Mouse (Mus musculus) gastrocnemius, adult 8-10 months (tissue): ENCODE measurements around the gene Tbr1. TPM values are rescaled to one million over a fixed set of nuclear protein-coding genes. Genes with fewer than 3 reads are reported as not detected.

Source experiments
- DNase-seq, 2 experiments: peaks; one replicate each; pipeline ENCODE4 v3.0.0; 2022; ENCODE audit warnings: low spot score in 2 of 2
- microRNA-seq: library from miRNA; unstranded; fragments of <30 nt; microRNA quantifications from one replicate; pipeline ENCODE4 v1.2.0, GENCODE M21; 2022
- total RNA-seq, 4 experiments: library from RNA; stranded (reverse); gene quantifications; 2 replicates each; pipeline ENCODE4 v1.2.4; 2022

The Tbr1 gene
- total RNA-seq, 4 experiments from 2014 or later = not detected

- DNase-seq = no peak
Measured at GRCm38 (mm10) chr2:61811507-61812421, 9.0 kb downstream of the Tbr1 start.

- DNase-seq = no peak
Measured at GRCm38 (mm10) chr2:61812536-61812935, 9.8 kb downstream of the Tbr1 start.

GRCm38 (mm10) chr2:61813106-61813505 lies 10.4 kb downstream of the Tbr1 start:
- DNase-seq = no peak

GRCm38 (mm10) chr2:61813521-61813920 lies 10.8 kb downstream of the Tbr1 start:
- DNase-seq = no peak

GRCm38 (mm10) chr2:61814548-61815473 lies 12.1 kb downstream of the Tbr1 start:
- no peak for DNase-seq

- no peak for DNase-seq
Measured at GRCm38 (mm10) chr2:61815583-61816313, 13.0 kb downstream of the Tbr1 start.

GRCm38 (mm10) chr2:61818197-61818596 lies 15.5 kb downstream of the Tbr1 start:
- no peak for DNase-seq

GRCm38 (mm10) chr2:61820203-61820602 lies 17.5 kb downstream of the Tbr1 start:
- DNase-seq = no peak

- DNase-seq = no peak
Measured at GRCm38 (mm10) chr2:61823426-61824140, 20.9 kb downstream of the Tbr1 start.

GRCm38 (mm10) chr2:61837243-61837806 lies 34.6 kb downstream of the Tbr1 start:
- no peak for DNase-seq

Small RNA genes within 50 kb of the gene (microRNA-seq; reads per million reads assigned to microRNA genes)
- gene Gm22403 = not detected

Other genes with a start within 250 kb of the Tbr1 start
- gene Tank, start 224.3 kb upstream of the Tbr1 start, total RNA-seq = 10 to 100 TPM; 14.3 to 20.7 (median 17.4) TPM
- gene Psmd14, start 91.2 kb upstream of the Tbr1 start, total RNA-seq = 10 to 100 TPM; 60.7 to 69.0 (median 62.4) TPM
- 1 to 10 TPM in 2 of 4 experiments, under 1 TPM in 2; 0.22 to 1.2 (median 0.83) TPM for gene Slc4a10, start 243.5 kb downstream of the Tbr1 start, total RNA-seq